Mouse (Mus musculus): ENCODE data around the gene Cog1.

DNA sequence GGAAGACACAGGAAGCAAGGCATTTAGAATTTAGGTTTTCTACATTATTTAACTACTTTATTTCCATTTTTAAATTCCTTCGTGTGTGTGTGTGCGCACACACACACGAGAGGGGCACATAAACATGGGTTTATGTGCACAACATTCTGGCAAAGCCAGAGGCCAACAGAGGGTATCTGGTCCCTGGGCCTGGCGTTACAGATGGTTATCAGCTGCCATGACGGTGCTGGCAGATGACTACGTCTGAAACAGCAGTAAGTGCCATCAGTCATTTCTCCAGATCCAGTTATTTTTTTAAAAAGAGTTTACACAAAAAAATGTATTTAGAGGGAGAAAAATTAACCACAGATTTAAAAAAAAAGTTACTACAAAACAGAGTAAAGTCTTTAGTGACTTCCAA lies 17.2 kb downstream of the Cog1 start:
- no peak for TF ChIP-seq POLR2A (IDR thresholded peaks at IDR 0.05; ENCODE audit: borderline replicate concordance, insufficient read depth, low read length)
- no peak for TF ChIP-seq CTCF (IDR thresholded peaks at IDR 0.05; ENCODE audit: borderline replicate concordance, insufficient read depth, low read depth, low read length)

All from cerebellum, adult 2 months (tissue).